Mouse (Mus musculus): ENCODE measurements around the gene Ssh3. TPM values are rescaled to one million over a fixed set of nuclear protein-coding genes. Genes with fewer than 3 reads are reported as not detected.

The Ssh3 gene
- total RNA-seq, 2 experiments from 2014 or later, result 16.8 to 21.9 TPM

DNA sequence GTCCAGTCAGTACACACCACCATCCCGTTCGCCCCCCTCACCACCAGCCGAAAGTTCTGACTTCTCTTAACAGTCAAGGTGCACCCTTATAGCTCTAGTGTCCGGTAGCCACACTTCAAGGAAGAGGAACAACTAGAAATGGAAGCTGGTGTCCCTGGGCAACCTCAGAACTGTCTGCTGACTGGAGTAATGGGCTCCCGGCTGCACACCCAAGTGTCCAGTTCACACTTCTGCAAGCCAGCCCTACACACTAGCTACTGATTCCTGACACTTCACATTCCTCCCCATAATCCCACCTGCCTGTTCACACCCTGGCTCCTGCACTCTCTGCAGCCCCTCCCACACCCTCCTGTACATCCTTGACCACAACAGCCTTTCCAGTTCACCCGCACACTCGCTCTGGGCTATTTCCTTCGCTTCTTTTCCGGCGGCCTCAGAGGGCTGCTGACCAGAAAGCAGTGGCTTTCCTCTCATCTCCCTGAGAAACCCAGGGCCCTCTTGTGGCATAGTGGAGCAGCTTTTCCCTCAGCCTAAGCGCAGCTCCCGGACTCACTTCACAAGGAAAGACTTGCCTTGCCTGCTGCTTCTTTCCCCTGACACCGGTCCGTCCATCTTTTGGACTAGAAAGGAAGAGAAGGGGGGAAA is 52.8 kb downstream of the Ssh3 start:
- DNase-seq, result peak; percentile 60

- DNase-seq, result no peak
Observed at GRCm38 (mm10) chr19:4215451-4215840, 53.5 kb downstream of the Ssh3 start.

DNA sequence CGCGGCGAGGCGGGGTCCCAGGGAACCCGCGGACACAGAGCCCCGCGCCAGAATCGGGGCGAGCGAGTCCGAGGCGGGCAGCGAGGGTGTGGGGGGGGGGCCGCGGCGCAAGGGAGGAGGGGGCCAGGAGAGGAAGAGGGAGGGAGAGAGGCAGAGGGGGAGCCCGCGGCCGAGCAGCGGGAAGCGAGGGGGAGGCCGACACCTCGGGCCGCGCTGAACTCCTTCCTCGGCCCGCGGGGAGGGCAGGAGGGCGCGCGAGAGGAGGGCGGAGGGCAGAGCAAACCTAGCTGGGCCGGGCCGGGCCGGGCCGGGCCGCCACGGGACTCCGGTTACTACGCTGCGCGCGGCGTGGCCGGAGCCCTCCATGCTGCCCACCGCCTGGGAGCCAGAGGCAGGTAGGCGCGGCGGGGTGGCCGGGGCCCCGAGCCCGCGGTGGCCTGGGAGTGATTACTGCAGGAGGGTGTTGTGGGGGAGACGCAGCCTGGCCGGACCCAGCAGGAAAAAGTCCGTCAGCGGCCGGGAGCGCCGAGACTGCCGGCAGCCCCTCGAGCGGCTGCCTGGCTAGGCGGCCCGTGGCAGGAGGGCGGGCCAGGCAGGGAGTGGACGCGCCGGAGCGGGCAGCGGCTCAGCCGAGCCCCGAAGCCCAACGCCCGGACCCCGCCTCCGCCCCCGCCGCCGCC is 54.1 kb downstream of the Ssh3 start:
- peak; percentile 59 for DNase-seq

DNA sequence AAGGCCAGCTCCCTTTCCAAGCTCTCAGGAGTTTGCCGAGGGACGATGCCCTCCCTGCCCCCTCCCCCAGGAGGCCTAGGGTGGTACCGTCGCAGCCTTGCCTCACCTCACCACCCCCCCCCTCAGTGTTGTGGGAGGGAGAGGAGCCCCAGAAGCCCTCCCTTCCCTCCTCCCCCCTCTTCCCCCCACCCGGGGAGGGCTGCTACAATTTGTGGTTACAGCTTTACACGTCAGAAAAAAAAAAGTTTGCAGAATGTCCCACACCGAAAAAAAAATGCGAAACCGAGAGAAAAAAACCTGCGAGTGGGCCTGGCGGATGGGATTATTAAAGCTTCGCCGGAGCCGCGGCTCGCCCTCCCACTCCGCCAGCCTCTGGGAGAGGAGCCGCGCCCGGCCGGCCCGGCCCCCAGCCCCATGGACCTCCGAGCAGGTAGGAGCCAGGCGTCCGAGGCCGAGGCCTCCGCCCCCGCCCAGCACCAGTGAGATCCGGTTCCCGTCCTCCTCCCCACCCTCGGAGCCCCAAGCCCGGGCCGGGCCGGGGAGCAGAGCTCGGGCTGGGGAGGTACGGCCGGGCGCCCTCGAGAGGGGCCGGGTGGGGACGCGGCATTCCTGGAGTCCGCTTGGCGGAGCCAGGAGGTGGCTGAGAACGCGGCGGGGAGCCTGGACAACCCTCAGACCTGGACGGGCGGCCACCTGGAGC is 54.8 kb downstream of the Ssh3 start, which contains the start of the genes Clcf1 and AC109138.7:
Gene Clcf1, plus strand, starts transcription at position 168 of the 700 bp plus-strand sequence.
Gene AC109138.7, plus strand, starts transcription at position 287 of the 700 bp plus-strand sequence.
- peak; percentile 69 for DNase-seq

GRCm38 (mm10) chr19:4213524-4213974 is 55.4 kb downstream of the Ssh3 start:
- peak; percentile 68 for DNase-seq

DNA sequence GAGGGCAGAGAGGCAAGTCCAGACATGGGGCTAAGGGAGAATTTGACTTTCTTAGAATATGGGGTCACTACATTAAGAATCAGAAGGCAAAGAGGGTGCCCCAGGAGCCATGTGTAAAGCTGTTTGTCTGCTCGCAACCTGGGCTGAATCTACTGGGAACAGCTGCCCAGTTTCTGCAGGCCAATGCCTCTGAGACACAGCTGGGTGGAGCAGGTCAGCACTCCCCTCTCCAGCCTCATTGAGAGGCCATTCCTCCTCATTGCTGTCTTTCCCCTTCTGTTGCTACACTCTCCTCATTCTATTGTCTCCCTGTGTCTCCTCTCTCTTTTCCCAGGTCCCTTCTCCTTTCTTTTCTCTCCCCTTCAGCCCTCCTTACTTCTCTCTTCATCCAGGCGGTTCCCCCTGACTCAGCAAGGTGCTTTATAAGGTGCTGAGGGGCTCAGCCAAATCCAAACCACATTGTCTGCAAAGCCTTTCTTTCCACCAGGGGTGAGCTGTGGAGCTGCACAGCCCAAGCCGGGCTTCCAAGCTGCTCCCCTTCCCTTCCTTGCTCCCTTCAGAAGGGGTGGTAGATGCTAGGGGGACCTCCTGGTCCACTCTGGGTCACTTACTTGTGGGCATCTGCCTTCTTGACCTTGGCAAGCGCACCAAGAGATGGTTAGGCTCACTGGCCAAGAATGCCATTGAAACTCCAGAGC is 56.9 kb downstream of the Ssh3 start:
- DNase-seq, result no peak

Small RNA genes lying within 50 kb of the gene (microRNA-seq; reads per million reads assigned to microRNA genes)
- gene Gm26115 (not detected), gene Mir6985 (not detected)

Other genes starting within 250 kb of the Ssh3 start
- 100 to 1,000 TPM; 270 to 316 TPM for gene Gstp1, start 231.2 kb downstream of the Ssh3 start, total RNA-seq (2021)
- 10 to 100 TPM; 34.9 to 50.2 TPM for gene Gstp2, start 223.2 kb downstream of the Ssh3 start, total RNA-seq (2021)
- gene Gstp3, start 209.6 kb downstream of the Ssh3 start, total RNA-seq (2021), result 10 to 100 TPM; 42.6 to 90.1 TPM
- under 1 TPM in 1 of 2 experiments, not detected in 1; 0.63 TPM for gene Cabp2, start 187.6 kb downstream of the Ssh3 start, total RNA-seq (2021)
- gene Cdk2ap2, start 172.0 kb downstream of the Ssh3 start, total RNA-seq (2021), result 10 to 100 TPM; 56.3 to 64.1 TPM
- gene Pitpnm1, start 169.2 kb downstream of the Ssh3 start, total RNA-seq (2021), result 10 to 100 TPM; 59.7 to 75.1 TPM
- gene Aip, start 143.3 kb downstream of the Ssh3 start, total RNA-seq (2021), result 10 to 100 TPM; 71.5 to 73.4 TPM
- not detected for gene Gpr152, start 129.4 kb downstream of the Ssh3 start, total RNA-seq (2021)
- 1 to 10 TPM in 1 of 2 experiments, under 1 TPM in 1; 0.69 to 1.9 TPM for gene Cabp4, start 125.1 kb downstream of the Ssh3 start, total RNA-seq (2021)
- 100 to 1,000 TPM; 185 to 193 TPM for gene Coro1b, start 120.6 kb downstream of the Ssh3 start, total RNA-seq (2021)
- 10 to 100 TPM; 11.5 to 14.0 TPM for gene Ptprcap, start 115.6 kb downstream of the Ssh3 start, total RNA-seq (2021)
- gene Rps6kb2, start 105.8 kb downstream of the Ssh3 start, total RNA-seq (2021), result 10 to 100 TPM; 26.5 to 38.2 TPM
- gene Carns1, start 93.7 kb downstream of the Ssh3 start, total RNA-seq (2021), result 1 to 10 TPM; 4.8 to 8.8 TPM
- 1 to 10 TPM; 4.2 to 6.6 TPM for gene Tbc1d10c, start 77.9 kb downstream of the Ssh3 start, total RNA-seq (2021)
- gene Ppp1ca, start 77.1 kb downstream of the Ssh3 start, total RNA-seq (2021), result 100 to 1,000 TPM; 411 to 414 TPM
- 10 to 100 TPM in 1 of 2 experiments, 1 to 10 TPM in 1; 7.4 to 10.8 TPM for gene Rad9a, start 67.5 kb downstream of the Ssh3 start, total RNA-seq (2021)
- gene Clcf1, start 54.9 kb downstream of the Ssh3 start, total RNA-seq (2021), result 1 to 10 TPM; 8.3 to 9.8 TPM
- gene AC109138.7, start 54.8 kb downstream of the Ssh3 start, total RNA-seq (2021), result not detected
- 10 to 100 TPM; 34.7 to 35.6 TPM for gene Pold4, start 37.3 kb downstream of the Ssh3 start, total RNA-seq (2021)
- gene Ankrd13d, start 14.0 kb upstream of the Ssh3 start, total RNA-seq (2021), result 1 to 10 TPM; 3.5 to 8.5 TPM
- 10 to 100 TPM; 46.3 to 54.8 TPM for gene Grk2, start 37.0 kb upstream of the Ssh3 start, total RNA-seq (2021)
- 10 to 100 TPM; 67.7 to 84.7 TPM for gene Kdm2a, start 129.1 kb upstream of the Ssh3 start, total RNA-seq (2021)
- gene Rhod, start 170.3 kb upstream of the Ssh3 start, total RNA-seq (2021), result 10 to 100 TPM; 13.7 to 15.4 TPM
- gene Syt12, start 208.3 kb upstream of the Ssh3 start, total RNA-seq (2021), result 10 to 100 TPM; 18.8 to 22.7 TPM
- 10 to 100 TPM in 1 of 2 experiments, 1 to 10 TPM in 1; 9.4 to 16.1 TPM for gene 2010003K11Rik, start 229.4 kb upstream of the Ssh3 start, total RNA-seq (2021)
- gene Pcx, start 241.3 kb upstream of the Ssh3 start, total RNA-seq (2021), result 100 to 1,000 TPM; 330 to 427 TPM